Mouse (Mus musculus) retina, postnatal 1 day (tissue): ENCODE measurements around the gene Pde4c.
A peak's percentile ranks its signal among the peaks of the same experiment; 100 is the strongest.

ENCODE experiments used
- DNase-seq: peaks from one replicate; pipeline ENCODE4 v3.0.0-alpha.2; 2012

Gene Pde4c

GRCm38 (mm10) chr8:70698310-70699109 lies 25.0 kb upstream of the Pde4c start, which contains the start of gene Jund:
TSS of gene Jund (plus strand) at chr8:70698949.
- peak; percentile 100 for DNase-seq

GRCm38 (mm10) chr8:70699116-70699833 lies 24.2 kb upstream of the Pde4c start:
- no peak for DNase-seq

- DNase-seq: peak; percentile 90
These were observed 23.5 kb upstream of the Pde4c start for GRCm38 (mm10) chr8:70699834-70700554.

GRCm38 (mm10) chr8:70700555-70700922 lies 23.0 kb upstream of the Pde4c start:
- DNase-seq: peak; percentile 94

GRCm38 (mm10) chr8:70701048-70701981 lies 22.2 kb upstream of the Pde4c start:
- DNase-seq: peak; percentile 53

- DNase-seq: peak; percentile 18
These were observed 21.3 kb upstream of the Pde4c start for GRCm38 (mm10) chr8:70701982-70702841.

- no peak for DNase-seq
These were observed 20.7 kb upstream of the Pde4c start for GRCm38 (mm10) chr8:70702842-70703182.

- DNase-seq: no peak
These were observed 20.2 kb upstream of the Pde4c start, which contains the start of gene Iqcn for GRCm38 (mm10) chr8:70703287-70703686. TSS of gene Iqcn (plus strand) at chr8:70703457.

GRCm38 (mm10) chr8:70708281-70708680 lies 15.2 kb upstream of the Pde4c start:
- DNase-seq: no peak

- no peak for DNase-seq
These were observed 13.7 kb upstream of the Pde4c start for GRCm38 (mm10) chr8:70709794-70710193.

GRCm38 (mm10) chr8:70710296-70710695 lies 13.2 kb upstream of the Pde4c start:
- no peak for DNase-seq

GRCm38 (mm10) chr8:70711041-70711440 lies 12.5 kb upstream of the Pde4c start:
- DNase-seq: no peak

- DNase-seq: no peak
These were observed 9.5 kb upstream of the Pde4c start for GRCm38 (mm10) chr8:70713991-70714390.

GRCm38 (mm10) chr8:70715086-70715485 lies 8.4 kb upstream of the Pde4c start:
- DNase-seq: no peak

- no peak for DNase-seq
These were observed 6.8 kb upstream of the Pde4c start for GRCm38 (mm10) chr8:70716521-70717400.

GRCm38 (mm10) chr8:70718297-70718696 lies 5.2 kb upstream of the Pde4c start, which contains the start of gene Gm3336:
TSS of gene Gm3336 (plus strand) at chr8:70718543.
- peak; percentile 55 for DNase-seq

- DNase-seq: no peak
These were observed 3.7 kb upstream of the Pde4c start for GRCm38 (mm10) chr8:70719796-70720270.

GRCm38 (mm10) chr8:70720739-70721138 lies 2.8 kb upstream of the Pde4c start:
- peak; percentile 84 for DNase-seq

- DNase-seq: no peak
These were observed 1.9 kb upstream of the Pde4c start for GRCm38 (mm10) chr8:70721601-70722000.

- DNase-seq: no peak
These were observed 696 bp downstream of the Pde4c start for GRCm38 (mm10) chr8:70724216-70724615.
